Mouse (Mus musculus): ENCODE measurements around the gene Tex101.
"Not testable (repeated sequence)": the region's sequence is repeated elsewhere in the genome, so short reads cannot be mapped to it uniquely, and the experiment has no call there.

- not testable (repeated sequence) for TF ChIP-seq CTCF (IDR thresholded peaks at IDR 0.05; ENCODE audit: borderline replicate concordance, insufficient read depth, low read length); POLR2A (IDR thresholded peaks at IDR 0.05; ENCODE audit: low read depth, low read length)
Observed at GRCm38 (mm10) chr7:24692693-24693092, 16.2 kb upstream of the Tex101 start.

Measured in embryonic fibroblast, embryonic 13.5 days (primary cell).